Mouse (Mus musculus) heart, postnatal 0 days (tissue): ENCODE results near the gene Wdr59.

ENCODE experiments used
- CTCF ChIP-seq: IDR thresholded peaks from 2 replicates; pipeline ENCODE4 v1.5.1; 2016; ENCODE audit warnings: antibody characterized with exemption, control low read depth, low read depth
- EP300 ChIP-seq: IDR thresholded peaks from 2 replicates; pipeline ENCODE4 v1.6.1; 2016; ENCODE audit warnings: antibody characterized with exemption, low read depth

GRCm38 (mm10) chr8:111538194-111538593, 16.3 kb upstream of the Wdr59 start:
- TF ChIP-seq CTCF: no peak
- TF ChIP-seq EP300: no peak
